Mouse (Mus musculus): ENCODE measurements at regions not wholly inside any gene's neighbourhood (a gene's known extent, or its start where the extent isn't known, plus 50 kb on each side); places are given as distances from the start of the nearest gene placed in this dataset. TPM values are rescaled to one million over a fixed set of nuclear protein-coding genes. Genes with fewer than 3 reads are reported as not detected.

DNA sequence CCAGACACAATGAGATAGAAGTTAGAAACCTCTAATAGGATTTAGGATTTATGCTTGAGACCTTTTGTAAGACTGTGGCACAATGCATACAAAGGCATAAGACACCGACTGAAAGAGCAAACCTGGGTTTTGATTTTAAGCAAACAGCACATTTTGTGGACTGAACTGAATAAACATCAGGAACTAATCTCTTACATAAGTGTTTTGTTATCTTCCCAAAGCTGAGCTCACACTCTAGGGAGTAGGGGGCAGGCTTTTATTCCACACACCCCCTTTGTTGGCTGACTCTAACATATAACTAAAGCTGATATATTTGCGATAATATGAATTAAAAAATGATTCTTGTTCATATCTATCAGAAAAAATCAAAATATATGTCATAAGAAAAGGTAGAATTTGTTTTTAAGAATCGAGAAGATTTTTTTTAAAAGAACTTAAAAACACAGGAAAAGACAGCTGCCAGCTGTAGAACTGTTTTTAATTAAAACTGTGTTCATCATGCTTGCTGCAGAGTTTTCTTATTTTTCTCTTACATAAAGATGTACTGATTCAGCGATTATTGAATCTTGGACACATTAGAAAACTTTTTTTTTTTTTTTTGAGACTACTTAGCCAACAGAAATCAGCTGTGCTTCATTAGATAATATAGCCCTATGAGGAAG lies 56.2 kb upstream of the Dcn start:
- ATAC-seq: no peak
- H3K36me3 ChIP-seq (ENCODE audit: control insufficient read depth, insufficient read depth, low read length): no peaks in the 10 kb centered on the region
- no peak overlapping the region for H3K4me2 ChIP-seq (ENCODE audit: low read length)
- H3K9me3 ChIP-seq (ENCODE audit: control insufficient read depth, low read length): no peaks in the 10 kb centered on the region
- H3K4me1 ChIP-seq (ENCODE audit: control insufficient read depth, insufficient read depth, low read depth, low read length): no peaks in the 10 kb centered on the region
- H3K27me3 ChIP-seq (replicated peaks; ENCODE audit: control insufficient read depth, insufficient read depth, low read length): no peaks in the 10 kb centered on the region
- no peak overlapping the region for H3K9ac ChIP-seq (ENCODE audit: low read depth, low read length)
- no peak overlapping the region for H3K27ac ChIP-seq (ENCODE audit: low read depth, low read length)
- 69% methylated on average over 4 of the region's 4 CpGs for WGBS
- no peak overlapping the region for H3K4me3 ChIP-seq (ENCODE audit: low read length)

Small RNA genes lying in the stretch of these regions (microRNA-seq; reads per million reads assigned to microRNA genes)
- gene Gm24587 (not detected), gene Mir3966 (not detected)

Data from hindbrain, embryonic 16.5 days (tissue).